Mouse (Mus musculus): ENCODE results near the gene Glb1. TPM values are rescaled to one million over a fixed set of nuclear protein-coding genes. Genes with fewer than 3 reads are reported as not detected.
"Not testable (repeated sequence)": the region's sequence is repeated elsewhere in the genome, so short reads cannot be mapped to it uniquely, and the experiment has no call there.

Glb1 gene
- 10 to 100 TPM; 22.9 to 29.5 TPM for total RNA-seq (2021)
- long read RNA-seq, experiment 1, transcript Glb1-201 (16 exons, 2,396 nt) = major isoform, 21 of 26 reads
- long read RNA-seq, experiment 1, partial matches to known transcripts = 2 of 26 reads
- long read RNA-seq, experiment 1, other reads (novel, unspliced or antisense) = 3 of 26 reads
- long read RNA-seq, experiment 2, transcript Glb1-201 (16 exons, 2,396 nt) = major isoform, 45 of 79 reads
- long read RNA-seq, experiment 2, partial matches to known transcripts = 29 of 79 reads
- long read RNA-seq, experiment 2, other reads (novel, unspliced or antisense) = 5 of 79 reads

DNA sequence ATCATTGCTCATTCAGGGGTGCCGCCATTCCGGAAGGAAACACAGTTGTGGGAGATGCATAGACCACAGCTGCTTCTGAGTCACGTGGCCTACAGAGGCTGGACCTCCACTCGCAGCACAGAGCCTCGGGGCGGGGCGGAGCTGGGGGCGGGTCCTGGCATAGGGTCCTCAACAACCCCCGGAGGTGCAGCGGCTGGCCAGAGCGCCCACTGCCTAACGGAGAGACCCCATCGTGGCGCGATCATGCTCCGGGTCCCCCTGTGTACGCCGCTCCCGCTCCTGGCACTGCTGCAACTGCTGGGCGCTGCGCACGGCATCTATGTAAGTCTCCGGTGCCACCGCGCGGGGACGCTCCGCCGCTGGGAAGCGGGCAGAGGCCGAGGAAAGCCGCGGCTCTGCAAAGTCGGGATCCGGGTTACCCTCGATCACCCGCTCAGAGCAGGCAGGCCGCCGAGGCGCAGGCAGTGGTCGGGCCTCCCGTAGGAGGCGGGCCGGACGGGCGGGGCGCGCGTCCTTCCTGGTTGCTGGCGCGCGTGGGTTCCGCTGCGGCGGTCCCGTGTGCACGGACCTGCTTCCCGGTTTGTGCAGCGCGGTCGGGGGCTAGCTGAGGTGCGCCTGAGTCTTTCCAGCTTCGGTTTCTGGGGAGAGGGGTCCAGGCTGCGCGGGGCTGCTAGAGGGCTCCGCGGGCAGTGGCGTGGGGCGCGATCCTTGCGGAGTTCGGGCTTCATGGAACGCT, at the start of gene Glb1, which contains the start of gene Tmppe:
Gene Glb1, plus strand, starts transcription at position 128 of the 736 bp plus-strand sequence.
Gene Tmppe, plus strand, starts transcription at position 157 of the 736 bp plus-strand sequence.
- peak; percentile 74 to 75 for DNase-seq (ENCODE audit: low spot score in 2 of 2)

GRCm38 (mm10) chr9:114367783-114368470, 32.9 kb upstream of the Glb1 start:
- DNase-seq (ENCODE audit: low spot score in 2 of 2) = peak; percentile 77 to 83

GRCm38 (mm10) chr9:114368471-114368858, 32.4 kb upstream of the Glb1 start:
- DNase-seq (ENCODE audit: low spot score in 2 of 2) = no peak

DNA sequence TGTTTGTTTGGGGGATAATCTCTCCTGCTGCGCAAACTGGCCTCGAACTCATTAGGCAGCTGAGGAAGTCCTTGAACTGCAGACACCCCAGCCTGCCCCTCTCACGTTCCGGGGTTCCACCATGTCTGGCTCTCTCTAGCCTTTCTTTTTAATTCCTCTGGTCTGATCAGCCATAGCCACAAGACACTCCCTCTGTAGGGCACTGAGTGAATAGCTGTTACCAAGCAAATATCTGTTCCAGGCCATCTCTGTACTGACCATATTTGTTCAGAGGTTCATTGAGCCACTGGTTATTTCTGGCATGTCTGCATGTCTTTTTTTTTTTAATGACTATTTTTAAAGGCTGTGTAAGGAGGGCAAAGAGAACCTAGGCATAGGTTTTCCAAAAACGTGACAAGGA, 31.5 kb upstream of the Glb1 start:
- not testable (repeated sequence) for DNase-seq (ENCODE audit: low spot score in 2 of 2)

- not testable (repeated sequence) for DNase-seq (ENCODE audit: low spot score in 2 of 2)
These were observed 29.2 kb upstream of the Glb1 start for GRCm38 (mm10) chr9:114371717-114372116.

DNA sequence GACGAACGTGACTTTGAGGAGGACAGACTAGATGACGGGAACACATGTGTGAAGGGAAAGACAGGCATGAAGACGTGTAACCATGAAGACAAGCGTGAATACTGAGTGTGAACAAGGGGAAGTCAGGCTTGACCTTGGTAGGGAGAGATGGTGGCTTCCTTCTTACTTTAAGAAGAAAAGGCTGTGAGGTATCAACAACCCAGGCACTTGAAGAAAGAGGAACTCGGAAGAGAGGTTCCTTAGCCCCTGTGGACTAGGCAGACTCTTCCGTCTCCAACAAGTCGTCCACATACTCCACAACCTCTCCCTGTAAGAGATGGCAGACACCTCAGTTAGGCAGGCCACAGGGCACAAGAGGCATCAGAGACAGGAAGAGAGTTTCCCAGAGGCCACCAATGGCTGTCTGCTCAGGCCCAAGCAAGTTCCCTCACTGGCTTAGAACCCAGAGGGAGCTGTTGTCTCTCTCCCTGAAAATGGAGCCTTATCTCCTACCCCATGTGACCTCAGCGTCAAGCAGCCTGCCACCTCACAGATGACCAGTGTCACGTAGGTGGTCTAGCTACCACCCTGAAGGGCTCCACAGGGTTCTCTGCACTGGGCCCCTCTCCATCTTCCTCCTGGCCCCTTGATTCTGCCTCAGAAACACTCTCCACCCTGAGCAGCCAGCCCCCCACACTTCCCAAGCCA, 25.5 kb upstream of the Glb1 start:
- DNase-seq (ENCODE audit: low spot score in 2 of 2) = no peak

GRCm38 (mm10) chr9:114377168-114377567, 23.7 kb upstream of the Glb1 start:
- DNase-seq (ENCODE audit: low spot score in 2 of 2) = no peak

GRCm38 (mm10) chr9:114379871-114380270, 21.0 kb upstream of the Glb1 start:
- no peak for DNase-seq (ENCODE audit: low spot score in 2 of 2)

GRCm38 (mm10) chr9:114380881-114381733, 19.8 kb upstream of the Glb1 start:
- DNase-seq (ENCODE audit: low spot score in 2 of 2) = peak in 1 of 2 experiments; percentile 46

DNA sequence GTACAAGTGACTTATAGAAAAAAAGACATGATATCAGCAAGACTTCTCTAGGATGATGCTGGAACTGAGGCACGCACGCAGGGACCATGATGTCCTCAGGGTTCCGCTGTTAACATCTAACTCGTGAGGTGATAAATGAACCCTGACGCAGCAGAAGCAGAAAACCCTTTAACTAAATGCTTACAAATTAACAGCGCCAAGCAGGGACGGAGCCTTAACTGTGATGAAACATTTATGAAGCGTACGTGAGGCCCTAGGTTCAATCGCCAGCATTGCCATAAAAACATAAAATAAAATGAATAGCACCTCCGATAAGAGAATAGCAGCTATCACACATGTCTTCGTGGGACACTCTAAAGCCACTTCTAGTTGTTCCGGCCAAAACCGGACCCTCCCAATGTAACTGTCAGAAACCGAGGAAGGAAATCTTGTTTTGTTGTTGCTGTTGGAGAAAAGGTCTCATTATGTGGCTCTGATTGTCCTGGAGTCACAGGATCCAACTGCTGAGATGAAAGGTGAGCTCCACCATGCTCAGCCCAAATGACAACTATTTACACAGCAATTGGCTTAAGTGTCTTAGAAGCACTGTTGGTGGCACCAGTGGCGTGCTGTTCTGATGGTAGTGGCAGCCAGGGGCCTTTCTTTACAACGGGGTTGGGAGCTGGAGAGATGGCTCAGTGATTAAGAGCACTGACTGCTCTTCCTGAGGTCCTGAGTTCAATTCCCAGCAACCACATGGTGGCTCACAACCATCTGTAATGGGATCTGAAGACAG, 17.8 kb upstream of the Glb1 start:
- no peak for DNase-seq (ENCODE audit: low spot score in 2 of 2)

- DNase-seq (ENCODE audit: low spot score in 2 of 2) = no peak
These were observed 16.2 kb upstream of the Glb1 start for GRCm38 (mm10) chr9:114384691-114385090.

DNA sequence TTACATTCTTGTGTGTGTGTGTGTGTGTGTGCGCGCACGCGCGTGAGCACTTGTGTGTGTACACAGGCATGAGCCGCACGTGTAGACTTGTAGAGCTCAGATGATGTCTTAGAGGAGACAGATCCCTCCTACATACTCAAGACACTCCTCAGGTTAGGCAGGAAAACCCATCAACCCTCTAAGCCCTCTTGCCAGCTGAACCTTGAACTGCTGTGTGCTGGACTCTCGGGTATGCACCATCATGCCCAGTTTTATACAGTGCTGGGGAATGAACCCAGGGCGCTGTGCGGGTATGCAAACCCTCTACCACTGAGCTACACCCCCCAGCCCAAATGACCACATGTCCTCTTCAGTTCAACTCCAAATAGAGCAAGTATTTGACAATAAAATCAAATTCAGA, 15.7 kb upstream of the Glb1 start:
- no peak for DNase-seq (ENCODE audit: low spot score in 2 of 2)

DNA sequence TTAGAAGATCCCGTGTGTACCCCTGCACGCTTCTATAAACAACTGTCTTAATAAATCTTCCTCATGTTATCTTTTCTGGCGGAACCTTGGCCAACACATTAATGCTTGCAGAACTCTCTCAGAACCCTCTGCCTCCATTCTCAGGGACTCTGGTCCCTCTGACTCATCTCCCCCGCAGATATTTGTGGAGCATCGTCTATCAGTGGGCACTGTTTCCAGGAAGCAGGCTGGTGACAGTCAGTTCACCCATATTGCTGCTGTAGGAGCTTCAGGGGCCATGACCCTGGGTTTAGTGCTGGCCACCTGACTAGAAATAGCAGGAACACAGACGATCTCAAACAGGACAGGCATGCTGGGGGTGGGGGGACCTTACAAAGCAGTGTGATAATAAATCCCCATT, 13.8 kb upstream of the Glb1 start:
- peak in 1 of 2 experiments; percentile 14 for DNase-seq (ENCODE audit: low spot score in 2 of 2)

- DNase-seq (ENCODE audit: low spot score in 2 of 2) = no peak
These were observed 12.6 kb upstream of the Glb1 start for GRCm38 (mm10) chr9:114388288-114388687.

- DNase-seq (ENCODE audit: low spot score in 2 of 2) = no peak
These were observed 12.0 kb upstream of the Glb1 start for GRCm38 (mm10) chr9:114388701-114389370.

GRCm38 (mm10) chr9:114389371-114389904, 11.4 kb upstream of the Glb1 start:
- DNase-seq (ENCODE audit: low spot score in 2 of 2) = no peak

- DNase-seq (ENCODE audit: low spot score in 2 of 2) = peak; percentile 70 to 73
These were observed 10.7 kb upstream of the Glb1 start, which contains the start of gene Crtap for GRCm38 (mm10) chr9:114389905-114390748. Gene Crtap (minus strand): TSS chr9:114390675.

DNA sequence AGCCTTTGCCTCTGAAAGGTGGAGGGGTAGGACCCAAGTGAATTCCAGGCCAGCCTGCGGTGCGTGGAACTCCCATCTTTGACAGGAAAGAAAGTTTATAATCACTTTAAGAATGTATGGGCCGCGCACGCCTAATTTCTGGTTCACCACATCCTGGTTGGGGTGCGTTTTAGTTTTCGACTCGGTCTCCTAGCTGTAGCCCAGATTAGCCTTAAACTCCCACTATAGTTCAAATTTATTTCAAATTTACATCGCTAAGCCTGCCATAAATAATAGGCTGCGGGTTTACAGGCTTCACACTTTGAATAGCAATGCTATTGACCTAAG, 10.2 kb upstream of the Glb1 start:
- DNase-seq (ENCODE audit: low spot score in 2 of 2) = no peak
